Mouse (Mus musculus) E14TG2a.4 (cell line): ENCODE results near the gene Poln.

Source experiments
- CTCF ChIP-seq: conservative IDR thresholded peaks from 2 replicates; pipeline ENCODE4 v1.5.1; 2014; ENCODE audit warnings: low read length
- POU5F1 ChIP-seq: IDR thresholded peaks from 2 replicates; pipeline ENCODE4 v1.6.1; 2014; ENCODE audit warnings: low read length, borderline replicate concordance

GRCm38 (mm10) chr5:34002636-34003035 is 166.6 kb downstream of the Poln start:
- TF ChIP-seq CTCF (no peak), POU5F1 (no peak)
